Mouse (Mus musculus) megakaryocyte, embryonic 14.5 days (primary cell): ENCODE data around the gene Taf8.

Source experiments
- FLI1 ChIP-seq: IDR thresholded peaks from 2 replicates; pipeline ENCODE4 v1.6.1; 2012; ENCODE audit warnings: low read length, inconsistent platforms, mixed read lengths
- GATA1 ChIP-seq: IDR thresholded peaks from 3 replicates; pipeline ENCODE4 v1.6.1; 2012; ENCODE audit warnings: mixed read lengths, low read length, inconsistent platforms, borderline replicate concordance

- no peak for TF ChIP-seq GATA1
- no peak for TF ChIP-seq FLI1
These were observed 20.4 kb upstream of the Taf8 start for GRCm38 (mm10) chr17:47522536-47522935.
